In the genomic region with DNA sequence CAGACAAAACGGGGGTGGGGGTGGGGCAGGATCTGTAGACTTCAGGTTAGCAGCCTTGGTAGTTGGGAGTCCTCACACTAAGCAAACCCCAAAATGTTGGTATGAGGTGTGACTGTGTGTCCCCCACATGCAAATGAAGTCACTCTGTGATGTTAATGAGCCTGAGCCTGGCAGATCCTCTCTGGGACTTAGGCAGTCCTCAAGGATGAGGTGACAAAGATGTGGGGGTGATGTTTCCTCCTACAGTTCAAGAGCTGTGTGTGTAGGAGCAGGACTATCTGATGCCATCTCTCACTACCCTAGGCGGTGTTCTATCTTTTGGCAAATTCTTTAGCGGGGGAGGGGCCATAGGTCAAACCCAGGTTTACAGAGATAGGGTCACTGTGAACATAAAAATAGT, we compare ENCODE assay signal across 27 mouse cellular contexts. TPM values are rescaled to one million over a fixed set of nuclear protein-coding genes. Genes with fewer than 3 reads are reported as not detected.
"Had no signal": no experiment of that assay in that cellular context is flagged by ENCODE, and none has a peak within 500 bp of the region (broad histone marks: within the 10 kb centered on the region; RNA-seq: fewer than 3 reads in every experiment).

No protein-coding gene starts in this region.

- H3K4me1 ChIP-seq: hindbrain, embryonic 10.5 days; liver, embryonic 12.5 days had no signal

- H3K36me3 ChIP-seq: heart, embryonic 10.5 days; heart, embryonic 12.5 days; hindbrain, embryonic 10.5 days; hindbrain, embryonic 12.5 days; limb, embryonic 13.5 days; limb, embryonic 15.5 days; liver, embryonic 12.5 days had no signal

- H3K9me3 ChIP-seq: heart, embryonic 10.5 days; hindbrain, embryonic 10.5 days; hindbrain, embryonic 12.5 days; limb, embryonic 15.5 days; liver, embryonic 12.5 days had no signal

- H3K4me3 ChIP-seq: gastrocnemius, adult 2 months; heart, embryonic 10.5 days; heart, embryonic 12.5 days; hindbrain, embryonic 10.5 days; hindbrain, embryonic 12.5 days; layer of hippocampus, adult 2 months; left cerebral cortex, adult 2 months; limb, embryonic 13.5 days; limb, embryonic 15.5 days; liver, embryonic 12.5 days had no signal

- ATAC-seq: hindbrain, embryonic 16.5 days; inflammation-experienced regulatory T-cells, adult 6 months; liver, embryonic 12.5 days had no signal

- DNase-seq: gastrocnemius, adult 2 months; gastrocnemius, postnatal 10 days; gastrocnemius, postnatal 25 days; heart, adult 18-20 months; heart, postnatal 10 days; heart, postnatal 4 days; kidney, adult 18-20 months; kidney, adult 8-10 months; kidney, postnatal 10 days; kidney, postnatal 25 days; kidney, postnatal 4 days; left cerebral cortex, postnatal 4 days had no signal

- H3K27ac ChIP-seq: gastrocnemius, adult 2 months; heart, embryonic 10.5 days; hindbrain, embryonic 10.5 days; hindbrain, embryonic 12.5 days; hindbrain, embryonic 14.5 days; layer of hippocampus, adult 2 months; left cerebral cortex, adult 2 months; limb, embryonic 13.5 days; limb, embryonic 15.5 days; liver, embryonic 12.5 days; liver, embryonic 14.5 days had no signal

- H3K9ac ChIP-seq: heart, embryonic 12.5 days; hindbrain, embryonic 12.5 days; hindbrain, embryonic 14.5 days; limb, embryonic 13.5 days; limb, embryonic 15.5 days; liver, embryonic 12.5 days; liver, embryonic 14.5 days had no signal

- H3K4me2 ChIP-seq: hindbrain, embryonic 12.5 days; hindbrain, embryonic 14.5 days; limb, embryonic 15.5 days; liver, embryonic 12.5 days had no signal

- H3K27me3 ChIP-seq: heart, embryonic 12.5 days; hindbrain, embryonic 12.5 days; limb, embryonic 13.5 days; limb, embryonic 15.5 days had no signal

RNA-seq across cellular contexts. Expression of gene Ror2, which starts 6.3 kb away (rescaled TPM):
- total RNA-seq: granulocyte monocyte progenitor cell, adult 5-6 weeks; liver, adult 2 months had no signal
- polyA plus RNA-seq: inflammation-experienced regulatory T-cells, adult 6 months had no signal
